Mouse (Mus musculus): Measurements from ENCODE around the gene Cdx4. TPM values are rescaled to one million over a fixed set of nuclear protein-coding genes. Genes with fewer than 3 reads are reported as not detected.

Gene Cdx4
- total RNA-seq, 2 experiments from 2014 or later = not detected

DNA sequence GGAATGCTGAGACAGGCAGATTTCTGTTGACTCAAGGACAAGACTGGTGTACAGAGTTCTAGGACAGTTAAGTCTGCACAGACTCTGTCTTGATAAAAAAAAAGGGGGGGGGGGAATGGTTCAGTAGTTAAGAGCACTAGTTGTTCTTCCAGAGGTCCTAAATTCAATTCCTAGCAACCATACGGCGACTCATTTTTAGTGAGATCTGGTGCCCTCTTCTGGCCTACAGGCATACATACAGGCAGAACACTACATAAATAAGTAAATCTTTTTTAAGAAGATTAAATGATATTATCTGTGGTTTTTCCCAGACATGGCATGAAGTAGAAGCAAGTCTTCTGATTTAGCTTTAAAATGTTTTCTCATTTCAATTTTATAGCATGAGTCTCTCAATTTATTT lies 50.4 kb downstream of the Cdx4 start:
- intact Hi-C loops (cut with DNase I) = loop anchor here (5.0 kb wide), 2 partner anchors 94 to 109 kb away; no protein-coding TSS in a partner anchor

GRCm38 (mm10) chrX:103374250-103374649 lies 53.1 kb downstream of the Cdx4 start:
- no peak for DNase-seq
- intact Hi-C loops (cut with DNase I) = loop anchor here (5.0 kb wide), 2 partner anchors 97 to 112 kb away; no protein-coding TSS in a partner anchor

More for the DNA sequence above, 50.4 kb downstream of the Cdx4 start:
- no peak for DNase-seq

Other genes starting within 250 kb of the Cdx4 start
- gene Nap1l2, start 134.8 kb upstream of the Cdx4 start, total RNA-seq (2021) = not detected
- gene Chic1, start 35.1 kb downstream of the Cdx4 start, total RNA-seq (2021) = under 1 TPM; 0.20 to 0.23 TPM
- gene Tsx, start 93.1 kb downstream of the Cdx4 start, total RNA-seq (2021) = not detected
- not detected for gene Gm26992, start 100.6 kb downstream of the Cdx4 start, total RNA-seq (2021)

Measured in gastrocnemius, postnatal 36 days (tissue).